Mouse (Mus musculus) cortical plate, adult 2 months (tissue): ENCODE data around the gene Olfr374.

Source experiments
- CTCF ChIP-seq: fragments of 200-500 bp; IDR thresholded peaks from 2 replicates; pipeline ENCODE4 v1.5.1; 2011; ENCODE audit warnings: mild to moderate bottlenecking, control low read depth, low read length; ENCODE audit not compliant: insufficient read depth; ENCODE audit errors: extremely low read depth
- POLR2A ChIP-seq: fragments of 200-500 bp; IDR thresholded peaks from 2 replicates; pipeline ENCODE4 v1.6.1; 2011; ENCODE audit warnings: mild to moderate bottlenecking, low read length, control low read depth; ENCODE audit not compliant: insufficient read depth; ENCODE audit errors: extremely low read depth

GRCm38 (mm10) chr8:72144345-72144975 lies 37.6 kb downstream of the Olfr374 start:
- TF ChIP-seq POLR2A (no peak), CTCF (no peak)
